Mouse (Mus musculus) macrophage (primary cell): ENCODE data around the gene Pgd. TPM values are rescaled to one million over a fixed set of nuclear protein-coding genes. Genes with fewer than 3 reads are reported as not detected.
A peak's percentile ranks its signal among the peaks of the same experiment; 100 is the strongest.
"Not testable (repeated sequence)": the region's sequence is repeated elsewhere in the genome, so short reads cannot be mapped to it uniquely, and the experiment has no call there.

Experiments
- H3K27ac ChIP-seq: fragments of 350-480 bp; formaldehyde crosslinking; 2 replicates; pipeline ENCODE4 v1.9.0; 2021
- H3K36me3 ChIP-seq: fragments of 350-480 bp; formaldehyde crosslinking; 2 replicates; pipeline ENCODE4 v1.9.0; 2021; ENCODE audit errors: inconsistent target
- H3K4me3 ChIP-seq: fragments of 350-480 bp; formaldehyde crosslinking; 2 replicates; pipeline ENCODE4 v1.9.0; 2021; ENCODE audit errors: inconsistent target
- H3K79me2 ChIP-seq: fragments of 350-480 bp; formaldehyde crosslinking; 2 replicates; pipeline ENCODE4 v1.9.0; 2021; ENCODE audit errors: inconsistent target
- WGBS: methylation state at CpG from one replicate; pipeline ENCODE4 v1.1.7; 2026; ENCODE audit warnings: inconsistent platforms; ENCODE audit not compliant: missing documents; 5-methylcytosine and 5-hydroxymethylcytosine counted together
- polyA plus RNA-seq: library from polyadenylated mRNA; stranded (reverse); fragments of 250-400 nt; gene quantifications from 3 replicates; pipeline ENCODE4 v1.2.4, GENCODE M21; 2018; ENCODE audit warnings: inconsistent platforms

The Pgd gene
- polyA plus RNA-seq, 1 experiment from 2014 or later: 419 TPM

DNA sequence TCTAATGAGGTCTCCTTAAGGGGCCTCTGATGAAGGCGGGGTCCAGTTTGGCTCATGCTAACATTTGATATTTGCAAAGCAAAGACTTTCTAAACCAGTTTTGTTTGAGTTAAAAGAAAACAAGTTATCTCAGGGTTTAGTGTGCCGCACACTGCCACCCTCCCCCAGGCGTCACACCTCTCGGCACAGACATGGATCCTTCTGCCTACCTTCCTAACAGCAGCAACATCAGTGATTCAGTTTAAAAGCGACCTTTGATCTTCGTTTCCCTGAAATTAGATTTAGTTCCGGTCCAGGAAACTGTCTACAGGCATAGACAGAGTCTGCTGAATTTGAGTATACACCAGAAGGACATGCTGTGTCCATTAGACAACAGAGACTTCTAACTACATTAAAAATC lies 11.8 kb upstream of the Pgd start:
- Histone ChIP-seq H3K79me2 (no peaks in the 10 kb centered on the region), H3K36me3 (peaks cover 15% of the 10 kb centered on the region), H3K27ac (no peak overlapping the region), H3K4me3 (no peak overlapping the region)
- WGBS: 89% methylated on average over 4 of the region's 7 CpGs

GRCm38 (mm10) chr4:149177046-149177445 lies 10.5 kb upstream of the Pgd start:
- no peak overlapping the region for H3K27ac ChIP-seq
- H3K4me3 ChIP-seq: no peak overlapping the region
- WGBS: 93% methylated on average over 5 of the region's 5 CpGs

GRCm38 (mm10) chr4:149176645-149177044 lies 10.1 kb upstream of the Pgd start:
- 93% methylated on average over 6 of the region's 6 CpGs for WGBS
- Histone ChIP-seq H3K36me3 (peaks cover 10% of the 10 kb centered on the region), H3K79me2 (no peaks in the 10 kb centered on the region), H3K4me3 (no peak overlapping the region), H3K27ac (no peak overlapping the region)

More at GRCm38 (mm10) chr4:149177046-149177445, 10.5 kb upstream of the Pgd start:
- Histone ChIP-seq H3K79me2 (no peaks in the 10 kb centered on the region), H3K36me3 (peaks cover 14% of the 10 kb centered on the region)

DNA sequence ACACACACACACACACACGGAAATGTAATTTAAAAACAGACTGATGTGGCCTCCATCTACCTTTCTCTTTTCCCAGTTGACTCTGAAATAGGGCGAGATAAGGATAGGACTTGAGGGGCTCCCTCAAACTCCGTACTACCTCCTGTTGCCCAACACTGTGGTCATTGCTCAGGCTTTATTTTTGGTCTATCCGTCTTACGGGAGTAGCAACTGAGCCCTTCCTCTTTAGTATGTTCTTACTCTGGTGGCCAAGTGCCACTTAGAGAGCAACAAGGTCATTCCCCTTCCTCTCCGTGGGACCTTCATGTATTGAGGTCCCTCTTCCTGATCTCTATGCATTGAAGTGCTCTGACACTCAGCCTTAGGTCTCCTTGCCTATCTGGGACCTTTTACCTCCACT lies 7.1 kb upstream of the Pgd start:
- WGBS: 5% methylated on average over 6 of the region's 6 CpGs
- Histone ChIP-seq H3K79me2 (no peaks in the 10 kb centered on the region), H3K4me3 (no peak overlapping the region), H3K36me3 (no peaks in the 10 kb centered on the region), H3K27ac (peak overlapping the region; percentile 83)

GRCm38 (mm10) chr4:149172666-149173065 lies 6.1 kb upstream of the Pgd start:
- Histone ChIP-seq H3K36me3 (no peaks in the 10 kb centered on the region), H3K27ac (peak overlapping the region; percentile 83), H3K79me2 (no peaks in the 10 kb centered on the region), H3K4me3 (no peak overlapping the region)
- 81% methylated on average over 2 of the region's 2 CpGs for WGBS

- 86% methylated on average over 4 of the region's 5 CpGs for WGBS
- Histone ChIP-seq H3K36me3 (no peaks in the 10 kb centered on the region), H3K79me2 (no peaks in the 10 kb centered on the region), H3K27ac (peak overlapping the region; percentile 83), H3K4me3 (no peak overlapping the region)
These were observed 5.5 kb upstream of the Pgd start for GRCm38 (mm10) chr4:149172083-149172482.

- WGBS: 18% methylated on average over 5 of the region's 5 CpGs
- no peaks in the 10 kb centered on the region for H3K79me2 ChIP-seq
- H3K27ac ChIP-seq: peak overlapping the region; percentile 83
- H3K36me3 ChIP-seq: no peaks in the 10 kb centered on the region
- H3K4me3 ChIP-seq: no peak overlapping the region
These were observed 5.0 kb upstream of the Pgd start for GRCm38 (mm10) chr4:149171581-149171981.

- Histone ChIP-seq H3K27ac (peak overlapping the region; percentile 83), H3K4me3 (no peak overlapping the region), H3K79me2 (peaks cover 7% of the 10 kb centered on the region), H3K36me3 (no peaks in the 10 kb centered on the region)
- WGBS: 18% methylated on average over 7 of the region's 7 CpGs
These were observed 3.9 kb upstream of the Pgd start for GRCm38 (mm10) chr4:149170394-149170931.

DNA sequence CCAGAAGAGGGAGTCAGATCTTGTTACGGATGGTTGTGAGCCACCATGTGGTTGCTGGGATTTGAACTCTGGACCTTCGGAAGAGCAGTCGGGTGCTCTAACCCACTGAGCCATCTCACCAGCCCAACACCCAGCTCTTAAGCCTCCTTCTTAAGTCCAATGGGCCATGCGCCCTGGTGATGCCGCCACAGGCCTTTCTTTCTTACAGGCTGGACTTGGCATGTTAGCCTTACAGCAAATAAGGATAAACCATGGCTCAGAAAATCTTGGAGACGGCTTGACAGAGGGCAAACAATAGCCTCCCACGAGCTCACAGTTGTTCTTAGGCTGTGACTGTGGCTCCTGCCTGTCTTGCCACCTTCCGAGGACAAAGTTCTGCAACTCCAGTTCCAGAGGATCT lies 3.4 kb upstream of the Pgd start:
- 91% methylated on average over 7 of the region's 8 CpGs for WGBS
- H3K4me3 ChIP-seq, H3K36me3 ChIP-seq: not testable (repeated sequence)
- Histone ChIP-seq H3K79me2 (peaks cover 13% of the 10 kb centered on the region), H3K27ac (peak overlapping the region; percentile 83)

DNA sequence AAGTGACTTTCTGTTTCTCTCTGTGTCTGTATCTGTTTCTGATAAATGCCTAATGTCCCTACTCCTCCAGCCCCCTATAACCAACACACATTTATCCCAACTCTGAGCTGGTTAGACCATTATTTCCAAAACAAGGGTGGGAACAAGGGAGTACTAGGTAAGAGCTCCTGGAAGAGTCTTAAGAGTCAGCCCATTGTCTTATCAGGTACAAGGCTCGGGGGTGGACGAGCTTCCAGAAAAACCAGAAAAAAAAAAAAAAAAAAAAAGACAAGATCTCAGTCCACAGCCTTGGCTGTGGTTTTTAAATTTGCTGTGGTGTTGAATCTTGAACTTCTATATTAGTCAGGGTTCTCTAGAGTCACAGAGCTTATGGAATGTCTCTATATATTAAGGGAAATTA lies 1.4 kb upstream of the Pgd start:
- H3K27ac ChIP-seq: peak overlapping the region; percentile 95
- H3K79me2 ChIP-seq: peaks cover 32% of the 10 kb centered on the region
- peaks cover 10% of the 10 kb centered on the region; the same call in 1 of the 2 replicates for H3K36me3 ChIP-seq
- 54% methylated on average over 2 of the region's 2 CpGs for WGBS
- H3K4me3 ChIP-seq: peak overlapping the region; percentile 79; the same call in 1 of the 2 replicates

DNA sequence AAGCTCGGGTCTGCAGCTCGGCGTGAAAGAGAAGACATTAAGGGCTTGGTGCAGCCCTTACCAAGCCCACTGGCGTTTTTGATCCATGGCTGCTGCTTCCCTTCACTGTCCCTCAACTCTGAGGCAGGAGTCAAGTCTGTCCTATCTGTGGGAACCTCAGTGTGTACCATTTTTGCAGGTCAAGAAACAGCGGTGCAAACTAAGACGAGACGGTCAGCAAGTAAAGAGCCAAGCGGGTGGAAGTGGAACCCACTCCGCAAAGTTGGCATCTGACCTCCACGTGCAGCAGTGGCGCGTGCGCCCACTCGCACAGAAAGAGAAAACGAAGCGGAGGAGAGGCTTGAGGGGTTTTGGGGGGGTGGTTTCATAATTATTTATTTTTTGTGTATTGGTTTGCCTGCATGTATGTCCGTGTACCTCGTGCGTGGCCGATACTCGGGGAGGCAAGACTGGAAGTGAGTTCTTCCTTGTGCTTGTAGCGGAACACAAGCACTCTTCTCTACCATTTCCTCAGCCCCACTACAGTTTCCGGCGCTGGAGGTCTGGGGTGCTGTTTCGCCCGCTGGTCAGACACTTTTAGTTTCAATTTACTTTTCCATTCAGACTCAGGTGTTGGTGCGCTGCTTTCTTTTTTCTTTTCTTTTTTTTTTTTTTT lies 513 bp upstream of the Pgd start:
- peaks cover 20% of the 10 kb centered on the region; the same call in 1 of the 2 replicates for H3K36me3 ChIP-seq
- WGBS: under 1% methylated on average over 21 of the region's 27 CpGs
- peak overlapping the region; percentile 79 for H3K4me3 ChIP-seq
- H3K27ac ChIP-seq: peak overlapping the region; percentile 95
- H3K79me2 ChIP-seq: peaks cover 41% of the 10 kb centered on the region

- no peak overlapping the region for H3K27ac ChIP-seq
These were observed 2.4 kb downstream of the Pgd start for GRCm38 (mm10) chr4:149164150-149164549.

GRCm38 (mm10) chr4:149163196-149163595 lies 3.4 kb downstream of the Pgd start:
- WGBS: 75% methylated on average over 1 of the region's 1 CpGs
- H3K79me2 ChIP-seq: peaks cover 80% of the 10 kb centered on the region
- H3K36me3 ChIP-seq: peaks cover 53% of the 10 kb centered on the region; the same call in 1 of the 2 replicates
- H3K4me3 ChIP-seq: no peak overlapping the region
- no peak overlapping the region for H3K27ac ChIP-seq

More at GRCm38 (mm10) chr4:149164150-149164549, 2.4 kb downstream of the Pgd start:
- Histone ChIP-seq H3K36me3 (peaks cover 44% of the 10 kb centered on the region; the same call in 1 of the 2 replicates), H3K79me2 (peaks cover 71% of the 10 kb centered on the region), H3K4me3 (no peak overlapping the region)
- 42% methylated on average over 3 of the region's 5 CpGs for WGBS

- Histone ChIP-seq H3K79me2 (peaks cover 84% of the 10 kb centered on the region), H3K27ac (no peak overlapping the region), H3K4me3 (no peak overlapping the region), H3K36me3 (peaks cover 74% of the 10 kb centered on the region)
- 40% methylated on average over 6 of the region's 6 CpGs for WGBS
These were observed 5.4 kb downstream of the Pgd start for GRCm38 (mm10) chr4:149161166-149161565.

GRCm38 (mm10) chr4:149159891-149160290 lies 6.7 kb downstream of the Pgd start:
- no peak overlapping the region for H3K27ac ChIP-seq
- peaks cover 77% of the 10 kb centered on the region for H3K36me3 ChIP-seq
- H3K4me3 ChIP-seq: no peak overlapping the region
- 72% methylated on average over 13 of the region's 13 CpGs for WGBS
- peaks cover 73% of the 10 kb centered on the region for H3K79me2 ChIP-seq
